Mouse (Mus musculus): ENCODE data around the gene Pgls. TPM values are rescaled to one million over a fixed set of nuclear protein-coding genes. Genes with fewer than 3 reads are reported as not detected.
A peak's percentile ranks its signal among the peaks of the same experiment; 100 is the strongest.

The Pgls gene
- polyA plus RNA-seq, 1 experiment from 2014 or later = 177 TPM

DNA sequence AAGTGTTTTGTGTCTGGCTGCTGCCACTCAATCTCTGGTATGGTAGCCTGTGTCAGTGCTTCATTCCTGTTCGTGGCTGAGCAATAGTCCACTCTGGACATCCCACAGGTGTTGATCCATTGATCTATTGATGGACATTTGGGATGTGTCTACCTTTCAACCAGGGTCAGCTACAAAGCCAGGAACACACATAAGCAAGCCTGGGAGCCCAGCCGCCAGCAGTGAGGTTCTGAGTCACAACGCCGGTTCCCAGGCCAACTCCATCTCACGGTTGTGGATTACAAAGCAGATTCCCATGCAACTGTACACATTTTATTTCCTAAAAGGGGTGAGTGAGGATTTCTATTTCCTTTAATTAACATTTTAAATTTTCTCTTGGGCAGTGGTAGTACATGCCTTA, 31.2 kb upstream of the Pgls start:
- TF ChIP-seq CTCF (IDR thresholded peaks at IDR 0.05) (no peak), EP300 (IDR thresholded peaks at IDR 0.05) (no peak)
- Histone ChIP-seq H3K4me3 (ENCODE audit: low read depth, low read length) (no peak overlapping the region), H3K4me2 (replicated peaks; ENCODE audit: low read depth, low read length) (no peak overlapping the region), H3K36me3 (ENCODE audit: insufficient read depth, low read length) (no peaks in the 10 kb centered on the region), H3K9me3 (ENCODE audit: low read length) (no peaks in the 10 kb centered on the region), H3K9ac (replicated peaks; ENCODE audit: low read depth) (no peak overlapping the region), H3K27ac (ENCODE audit: low read length) (no peak overlapping the region), H3K4me1 (ENCODE audit: insufficient read depth, low read depth, low read length) (peaks cover 9% of the 10 kb centered on the region; the same call in 1 of the 2 replicates), H3K27me3 (replicated peaks; ENCODE audit: insufficient read depth, low read length) (peaks cover 31% of the 10 kb centered on the region)
- ATAC-seq = no peak
- DNase-seq (ENCODE audit: low spot score) = no peak
- 86% methylated on average over 5 of the region's 5 CpGs for WGBS

DNA sequence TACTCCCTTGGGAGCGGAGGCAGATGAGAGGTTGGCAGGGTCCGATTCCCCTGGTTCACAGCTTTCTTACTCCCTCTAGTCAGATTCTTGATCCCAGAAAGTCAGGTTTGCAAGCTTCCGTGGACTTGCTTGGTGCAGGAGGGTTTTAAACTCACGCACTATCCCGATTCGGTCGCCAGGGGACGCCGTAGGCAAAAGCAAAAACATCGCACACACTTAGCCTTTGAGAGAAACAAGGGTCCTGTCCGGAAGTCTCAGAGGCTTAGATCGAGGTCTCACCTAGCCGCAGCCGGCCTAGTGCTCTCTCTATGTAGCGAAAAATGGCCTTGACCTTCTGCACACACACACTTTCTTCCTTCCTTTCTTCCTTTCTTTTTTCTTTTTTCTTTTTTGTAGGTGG, 30.6 kb upstream of the Pgls start:
- Histone ChIP-seq H3K9ac (replicated peaks; ENCODE audit: low read depth) (no peak overlapping the region), H3K4me2 (replicated peaks; ENCODE audit: low read depth, low read length) (no peak overlapping the region), H3K27me3 (replicated peaks; ENCODE audit: insufficient read depth, low read length) (peaks cover 31% of the 10 kb centered on the region), H3K9me3 (ENCODE audit: low read length) (no peaks in the 10 kb centered on the region), H3K36me3 (ENCODE audit: insufficient read depth, low read length) (no peaks in the 10 kb centered on the region), H3K4me3 (ENCODE audit: low read depth, low read length) (no peak overlapping the region), H3K4me1 (ENCODE audit: insufficient read depth, low read depth, low read length) (peaks cover 9% of the 10 kb centered on the region; the same call in 1 of the 2 replicates), H3K27ac (ENCODE audit: low read length) (no peak overlapping the region)
- TF ChIP-seq EP300 (IDR thresholded peaks at IDR 0.05) (no peak), CTCF (IDR thresholded peaks at IDR 0.05) (peak; percentile 97)
- WGBS = 4% methylated on average over 15 of the region's 15 CpGs
- DNase-seq (ENCODE audit: low spot score) (peak; percentile 81), ATAC-seq (peak; percentile 49; the same call in 1 of the 2 replicates)

DNA sequence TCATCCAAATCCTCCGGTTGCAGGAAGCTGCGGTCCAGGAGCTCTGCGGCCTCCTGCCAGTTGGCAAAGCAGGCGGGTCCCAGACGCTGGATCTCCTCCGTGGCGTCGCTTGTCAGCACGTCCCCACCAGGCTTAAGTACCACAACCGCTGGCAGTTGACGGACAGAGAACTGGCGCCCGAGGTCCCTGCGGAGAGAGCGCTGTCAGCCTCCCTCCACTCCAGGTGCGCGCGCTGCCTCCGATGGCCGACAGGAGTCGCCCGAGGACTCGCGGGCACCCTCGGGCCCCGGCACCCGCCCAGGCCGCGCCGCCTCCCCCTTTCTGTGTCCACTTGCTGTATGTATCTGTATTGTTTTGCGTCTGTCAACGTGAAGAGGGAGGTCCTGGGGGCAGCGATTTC, 29.2 kb upstream of the Pgls start:
- under 1% methylated on average over 33 of the region's 33 CpGs for WGBS
- Histone ChIP-seq H3K27me3 (replicated peaks; ENCODE audit: insufficient read depth, low read length) (peaks cover 28% of the 10 kb centered on the region), H3K4me2 (replicated peaks; ENCODE audit: low read depth, low read length) (peak overlapping the region; percentile 43), H3K4me3 (ENCODE audit: low read depth, low read length) (no peak overlapping the region), H3K36me3 (ENCODE audit: insufficient read depth, low read length) (no peaks in the 10 kb centered on the region), H3K4me1 (ENCODE audit: insufficient read depth, low read depth, low read length) (peaks cover 9% of the 10 kb centered on the region; the same call in 1 of the 2 replicates), H3K9ac (replicated peaks; ENCODE audit: low read depth) (no peak overlapping the region), H3K27ac (ENCODE audit: low read length) (no peak overlapping the region), H3K9me3 (ENCODE audit: low read length) (no peaks in the 10 kb centered on the region)
- ATAC-seq (peak; percentile 66), DNase-seq (ENCODE audit: low spot score) (peak; percentile 67)
- TF ChIP-seq EP300 (IDR thresholded peaks at IDR 0.05) (no peak), CTCF (IDR thresholded peaks at IDR 0.05) (peak; percentile 95)

DNA sequence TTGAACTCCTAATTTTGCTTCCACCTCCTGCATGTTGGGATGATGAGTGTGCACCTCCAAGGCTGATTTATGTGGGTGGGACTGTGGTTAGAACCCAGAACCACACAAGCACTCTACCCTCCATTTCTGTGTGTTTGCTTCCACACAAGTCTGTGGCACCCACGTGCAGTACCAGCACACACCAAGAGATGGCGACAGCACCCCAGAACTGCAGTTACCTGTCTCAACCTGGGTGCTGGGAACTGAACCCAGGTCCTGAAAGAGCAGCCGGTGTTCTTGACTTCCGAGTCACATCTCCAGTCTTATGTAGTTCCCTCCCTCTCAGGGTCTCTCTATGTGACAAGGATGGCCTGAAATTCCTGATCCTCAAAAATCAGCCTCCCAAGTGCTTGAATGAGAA, 28.0 kb upstream of the Pgls start:
- H3K4me1 ChIP-seq (ENCODE audit: insufficient read depth, low read depth, low read length) = peaks cover 11% of the 10 kb centered on the region; the same call in 1 of the 2 replicates
- no peak overlapping the region for H3K4me3 ChIP-seq (ENCODE audit: low read depth, low read length)
- 82% methylated on average over 4 of the region's 4 CpGs for WGBS
- no peaks in the 10 kb centered on the region for H3K36me3 ChIP-seq (ENCODE audit: insufficient read depth, low read length)
- no peak overlapping the region for H3K9ac ChIP-seq (replicated peaks; ENCODE audit: low read depth)
- no peaks in the 10 kb centered on the region for H3K9me3 ChIP-seq (ENCODE audit: low read length)
- H3K4me2 ChIP-seq (replicated peaks; ENCODE audit: low read depth, low read length) = no peak overlapping the region
- peaks cover 18% of the 10 kb centered on the region for H3K27me3 ChIP-seq (replicated peaks; ENCODE audit: insufficient read depth, low read length)
- ATAC-seq (no peak), DNase-seq (ENCODE audit: low spot score) (no peak)
- TF ChIP-seq CTCF (IDR thresholded peaks at IDR 0.05) = peak; percentile 32
- no peak for TF ChIP-seq EP300 (IDR thresholded peaks at IDR 0.05)
- no peak overlapping the region for H3K27ac ChIP-seq (ENCODE audit: low read length)

DNA sequence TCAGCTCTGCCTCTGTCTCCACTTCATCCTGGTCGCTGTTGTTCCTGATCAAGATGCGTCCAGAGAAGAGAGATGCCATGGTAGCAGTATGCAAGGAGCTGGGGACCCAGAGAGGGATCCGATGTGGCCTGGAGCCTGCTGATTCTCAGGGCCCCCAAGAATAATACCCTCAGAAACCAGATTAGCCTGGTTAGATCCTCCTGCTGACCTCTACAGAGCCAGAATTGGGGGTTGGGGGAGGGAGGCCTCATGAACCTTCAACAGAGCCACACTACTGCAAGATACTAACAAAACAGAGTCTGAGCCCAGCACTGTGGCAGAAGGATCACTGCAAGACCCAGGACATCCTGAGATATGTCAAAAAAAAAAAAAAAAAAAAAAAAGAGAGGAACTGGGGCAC, 25.5 kb upstream of the Pgls start, which contains the start of gene Nxnl1:
Gene Nxnl1, minus strand, starts transcription at position 101 of the 400 bp plus-strand sequence.
- Histone ChIP-seq H3K9ac (replicated peaks; ENCODE audit: low read depth) (no peak within 1 kb of the TSS), H3K27ac (ENCODE audit: low read length) (no peak within 1 kb of the TSS), H3K9me3 (ENCODE audit: low read length) (no peaks in the 10 kb centered on the region), H3K4me1 (ENCODE audit: insufficient read depth, low read depth, low read length) (peaks cover 13% of the 10 kb centered on the region; the same call in 1 of the 2 replicates), H3K4me3 (ENCODE audit: low read depth, low read length) (no peak within 1 kb of the TSS), H3K27me3 (replicated peaks; ENCODE audit: insufficient read depth, low read length) (peaks cover 9% of the 10 kb centered on the region), H3K4me2 (replicated peaks; ENCODE audit: low read depth, low read length) (no peak within 1 kb of the TSS), H3K36me3 (ENCODE audit: insufficient read depth, low read length) (no peaks in the 10 kb centered on the region)
- WGBS = 56% methylated on average over 3 of the region's 3 CpGs
- ATAC-seq = no peak
- TF ChIP-seq CTCF (IDR thresholded peaks at IDR 0.05) = no peak
- no peak for DNase-seq (ENCODE audit: low spot score)

DNA sequence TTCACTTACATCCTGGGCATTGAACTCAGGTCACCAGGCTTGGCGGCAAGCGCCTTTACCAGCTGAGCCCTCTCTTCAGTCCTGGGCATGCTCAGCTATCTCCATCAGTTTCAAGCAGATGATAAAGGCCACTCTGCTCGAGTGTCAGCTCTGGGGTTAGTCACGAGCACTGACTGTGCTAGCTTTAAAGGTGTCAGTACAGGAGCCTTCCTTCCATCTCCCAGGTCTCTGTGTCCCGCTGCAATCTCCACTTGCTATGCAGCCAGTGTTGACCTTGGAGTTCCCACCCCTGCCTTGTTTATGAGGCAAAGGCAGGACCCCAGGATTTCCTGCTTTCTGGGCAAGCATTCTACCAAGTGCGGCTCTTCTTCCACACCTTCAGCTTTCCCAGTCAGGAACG, 24.4 kb upstream of the Pgls start:
- Histone ChIP-seq H3K4me2 (replicated peaks; ENCODE audit: low read depth, low read length) (no peak overlapping the region), H3K9me3 (ENCODE audit: low read length) (no peaks in the 10 kb centered on the region), H3K27me3 (replicated peaks; ENCODE audit: insufficient read depth, low read length) (peaks cover under 1% of the 10 kb centered on the region; the same call in 1 of the 2 replicates), H3K27ac (ENCODE audit: low read length) (peak overlapping the region; percentile 32; the same call in 1 of the 2 replicates), H3K36me3 (ENCODE audit: insufficient read depth, low read length) (no peaks in the 10 kb centered on the region), H3K4me3 (ENCODE audit: low read depth, low read length) (no peak overlapping the region), H3K9ac (replicated peaks; ENCODE audit: low read depth) (no peak overlapping the region), H3K4me1 (ENCODE audit: insufficient read depth, low read depth, low read length) (peaks cover 11% of the 10 kb centered on the region; the same call in 1 of the 2 replicates)
- DNase-seq (ENCODE audit: low spot score) (no peak), ATAC-seq (no peak)
- WGBS = 60% methylated on average over 7 of the region's 7 CpGs
- TF ChIP-seq EP300 (IDR thresholded peaks at IDR 0.05) = no peak
- no peak for TF ChIP-seq CTCF (IDR thresholded peaks at IDR 0.05)
